Mouse (Mus musculus) MEL (cell line): ENCODE results near the gene Plxdc2. TPM values are rescaled to one million over a fixed set of nuclear protein-coding genes. Genes with fewer than 3 reads are reported as not detected.

Source experiments
- DNase-seq: peaks from one replicate; pipeline ENCODE4 v3.0.0; 2011; ENCODE audit warnings: low read depth, low spot score
- H3K27ac ChIP-seq: 2 replicates; pipeline ENCODE4 v1.5.1; 2012; ENCODE audit warnings: low read depth, mild to moderate bottlenecking, control low read depth, low read length, moderate library complexity; ENCODE audit not compliant: control insufficient read depth
- H3K27me3 ChIP-seq, 2 experiments: fragments of 150-350 bp in 1 of 2; sonication (generic) in 1 of 2; 2 replicates each; pipeline ENCODE4 v1.6.1; 2012; ENCODE audit warnings: low read length in 2 of 2, mild to moderate bottlenecking in 2 of 2, improper control_type of control experiment in 1 of 2, moderate library complexity in 1 of 2; ENCODE audit not compliant: insufficient read depth in 2 of 2, control insufficient read depth in 1 of 2
- H3K36me3 ChIP-seq, 2 experiments: 2 replicates each; pipeline ENCODE4 v1.6.1; 2012 to 2014; ENCODE audit warnings: low read length in 2 of 2, improper control_type of control experiment in 1 of 2, inconsistent platforms in 1 of 2, mild to moderate bottlenecking in 1 of 2; ENCODE audit not compliant: insufficient read depth in 2 of 2, control insufficient read depth in 1 of 2
- H3K4me1 ChIP-seq, 2 experiments: fragments of 150-350 bp in 1 of 2; sonication (generic) in 1 of 2; 2 replicates each; pipeline ENCODE4 v1.6.1; 2012; ENCODE audit warnings: low read length in 2 of 2, improper control_type of control experiment in 1 of 2, mild to moderate bottlenecking in 1 of 2; ENCODE audit not compliant: insufficient read depth in 2 of 2, control insufficient read depth in 1 of 2
- H3K4me3 ChIP-seq, 2 experiments: fragments of 150-350 bp in 1 of 2; sonication (generic) in 1 of 2; 2 replicates each; pipeline ENCODE4 v1.5.1; 2012; ENCODE audit warnings: low read depth in 2 of 2, low read length in 2 of 2, mild to moderate bottlenecking in 2 of 2, moderate library complexity in 2 of 2, control low read depth in 1 of 2, improper control_type of control experiment in 1 of 2; ENCODE audit not compliant: control insufficient read depth in 1 of 2, insufficient read depth in 1 of 2
- H3K79me2 ChIP-seq: 2 replicates; pipeline ENCODE4 v1.6.1; 2012; ENCODE audit warnings: mild to moderate bottlenecking, low read length, moderate library complexity; ENCODE audit not compliant: control insufficient read depth, poor library complexity, insufficient read depth
- H3K9ac ChIP-seq: 2 replicates; pipeline ENCODE4 v1.6.1; 2012; ENCODE audit warnings: low read depth, mild to moderate bottlenecking, control low read depth, low read length, moderate library complexity; ENCODE audit not compliant: control insufficient read depth, poor library complexity, severe bottlenecking
- H3K9me3 ChIP-seq: fragments of 150-350 bp; sonication (generic); replicated peaks from 2 replicates; pipeline ENCODE4 v1.6.1; 2012; ENCODE audit warnings: mild to moderate bottlenecking, low read length, improper control_type of control experiment, moderate library complexity; ENCODE audit not compliant: insufficient read depth
- CHD2 ChIP-seq: IDR thresholded peaks from 2 replicates; pipeline ENCODE4 v1.6.1; 2011; ENCODE audit warnings: low read length, improper control_type of control experiment
- E2F4 ChIP-seq: IDR thresholded peaks from 2 replicates; pipeline ENCODE4 v1.6.1; 2011; ENCODE audit warnings: low read depth, low read length, improper control_type of control experiment, borderline replicate concordance
- EP300 ChIP-seq, 2 experiments: IDR thresholded peaks; 2 replicates each; pipeline ENCODE4 v1.6.1; 2011; ENCODE audit warnings: improper control_type of control experiment in 2 of 2, low read length in 2 of 2, low read depth in 1 of 2, mild to moderate bottlenecking in 1 of 2
- ETS1 ChIP-seq: IDR thresholded peaks from 2 replicates; pipeline ENCODE4 v1.6.1; 2012; ENCODE audit warnings: low read depth, mild to moderate bottlenecking, inconsistent platforms, low read length, improper control_type of control experiment, moderate library complexity
- GABPA ChIP-seq: IDR thresholded peaks from 2 replicates; pipeline ENCODE4 v1.6.1; 2012; ENCODE audit warnings: low read depth, mild to moderate bottlenecking, inconsistent platforms, low read length, improper control_type of control experiment, moderate library complexity
- HCFC1 ChIP-seq: IDR thresholded peaks from 2 replicates; pipeline ENCODE4 v1.6.1; 2012; ENCODE audit warnings: low read depth, mild to moderate bottlenecking, inconsistent platforms, low read length, improper control_type of control experiment, moderate library complexity
- MAZ ChIP-seq: IDR thresholded peaks from 2 replicates; pipeline ENCODE4 v1.6.1; 2012; ENCODE audit warnings: low read depth, mild to moderate bottlenecking, inconsistent platforms, low read length, improper control_type of control experiment
- MYB ChIP-seq: IDR thresholded peaks from 2 replicates; pipeline ENCODE4 v1.6.1; 2011; ENCODE audit warnings: mild to moderate bottlenecking, low read depth, low read length, improper control_type of control experiment
- MYC ChIP-seq: IDR thresholded peaks from 2 replicates; pipeline ENCODE4 v1.6.1; 2011; ENCODE audit warnings: low read depth, mild to moderate bottlenecking, low read length, improper control_type of control experiment, moderate library complexity
- NRF1 ChIP-seq: IDR thresholded peaks from 2 replicates; pipeline ENCODE4 v1.6.1; 2014; ENCODE audit warnings: low read depth, mild to moderate bottlenecking, inconsistent platforms, low read length, improper control_type of control experiment, moderate library complexity; ENCODE audit not compliant: poor library complexity, insufficient read depth, severe bottlenecking
- POLR2AphosphoS2 ChIP-seq: IDR thresholded peaks from 2 replicates; pipeline ENCODE4 v1.6.1; 2011; ENCODE audit warnings: low read length, improper control_type of control experiment
- RCOR1 ChIP-seq: IDR thresholded peaks from 2 replicates; pipeline ENCODE4 v1.6.1; 2012; ENCODE audit warnings: low read depth, mild to moderate bottlenecking, inconsistent platforms, low read length, improper control_type of control experiment
- SIN3A ChIP-seq: IDR thresholded peaks from 2 replicates; pipeline ENCODE4 v1.6.1; 2012; ENCODE audit warnings: low read length, improper control_type of control experiment, inconsistent platforms
- SMC3 ChIP-seq: IDR thresholded peaks from 2 replicates; pipeline ENCODE4 v1.6.1; 2011; ENCODE audit warnings: low read depth, low read length, improper control_type of control experiment
- UBTF ChIP-seq: IDR thresholded peaks from 2 replicates; pipeline ENCODE4 v1.6.1; 2012; ENCODE audit warnings: low read depth, mild to moderate bottlenecking, inconsistent platforms, low read length, improper control_type of control experiment, moderate library complexity, borderline replicate concordance; ENCODE audit not compliant: insufficient read depth
- USF1 ChIP-seq: IDR thresholded peaks from 2 replicates; pipeline ENCODE4 v1.6.1; 2014; ENCODE audit warnings: low read depth, mild to moderate bottlenecking, inconsistent platforms, low read length, improper control_type of control experiment, moderate library complexity
- USF2 ChIP-seq, 2 experiments: IDR thresholded peaks; 2 replicates each; pipeline ENCODE4 v1.6.1; 2011 to 2012; ENCODE audit warnings: improper control_type of control experiment in 2 of 2, low read length in 2 of 2, borderline replicate concordance in 1 of 2, inconsistent platforms in 1 of 2, low read depth in 1 of 2, mild to moderate bottlenecking in 1 of 2; ENCODE audit not compliant: insufficient read depth in 1 of 2
- ZMIZ1 ChIP-seq: IDR thresholded peaks from 2 replicates; pipeline ENCODE4 v1.6.1; 2012; ENCODE audit warnings: low read depth, mild to moderate bottlenecking, inconsistent platforms, low read length, improper control_type of control experiment, moderate library complexity
- ZNF384 ChIP-seq: IDR thresholded peaks from 2 replicates; pipeline ENCODE4 v1.6.1; 2012; ENCODE audit warnings: low read depth, mild to moderate bottlenecking, inconsistent platforms, low read length, improper control_type of control experiment
- polyA plus RNA-seq, 2 experiments: library from polyadenylated mRNA; stranded (reverse) in 1 of 2; unstranded in 1 of 2; fragments of >175 nt in 1 of 2; fragments of >200 nt in 1 of 2; gene quantifications; 2 replicates each; pipeline versions ENCODE4 v1.2.1 to v1.2.4; 2012; ENCODE audit warnings: low replicate concordance in 2 of 2, low read depth in 1 of 2; ENCODE audit not compliant: insufficient read length in 2 of 2, insufficient read depth in 1 of 2, missing spikeins in 1 of 2
- total RNA-seq: library from RNA; depleted of rRNA; stranded (reverse); fragments of 300-350 nt; gene quantifications from 2 replicates; pipeline ENCODE4 v1.2.3, GENCODE M21; 2012

The Plxdc2 gene
- total and polyA plus RNA-seq, 3 experiments, result not detected

- H3K79me2 ChIP-seq, result no peaks in the 10 kb centered on the region
- no peaks in the 10 kb centered on the region for H3K36me3 ChIP-seq
- TF ChIP-seq CHD2 (no peak), UBTF (no peak), RCOR1 (no peak), ZMIZ1 (no peak), HCFC1 (no peak), GABPA (no peak), NRF1 (no peak), ZNF384 (no peak), MAZ (no peak), E2F4 (no peak), MYB (no peak), EP300 (IDR thresholded peaks at IDR 0.05; ENCODE audit: low read depth in 1 of 2, low read length in 2 of 2) (no peak), SMC3 (no peak)
- TF ChIP-seq, all 39 proteins: peak for 0
- Histone ChIP-seq H3K4me3 (no peak overlapping the region), H3K4me1 (no peaks in the 10 kb centered on the region), H3K9ac (no peak overlapping the region), H3K27me3 (no peaks in the 10 kb centered on the region), H3K9me3 (no peaks in the 10 kb centered on the region), H3K27ac (no peak overlapping the region)
- DNase-seq, result no peak
Measured at GRCm38 (mm10) chr2:16598231-16598630, 242.1 kb downstream of the Plxdc2 start.

GRCm38 (mm10) chr2:16604291-16604690 lies 248.2 kb downstream of the Plxdc2 start:
- no peaks in the 10 kb centered on the region for H3K36me3 ChIP-seq
- no peak for DNase-seq

More at GRCm38 (mm10) chr2:16604291-16604690, 248.2 kb downstream of the Plxdc2 start:
- TF ChIP-seq ETS1 (no peak), NRF1 (no peak), USF2 (IDR thresholded peaks at IDR 0.05; ENCODE audit: borderline replicate concordance in 1 of 2, insufficient read depth in 1 of 2, low read depth in 1 of 2, low read length in 2 of 2) (no peak), MYB (no peak), SIN3A (no peak), MYC (no peak), USF1 (no peak), ZNF384 (no peak), E2F4 (no peak), EP300 (IDR thresholded peaks at IDR 0.05; ENCODE audit: low read depth in 1 of 2, low read length in 2 of 2) (no peak), POLR2AphosphoS2 (no peak)
- no peak overlapping the region for H3K9ac ChIP-seq
- H3K27me3 ChIP-seq, result no peaks in the 10 kb centered on the region
- H3K4me1 ChIP-seq, result no peaks in the 10 kb centered on the region
- H3K4me3 ChIP-seq, result no peak overlapping the region
- no peaks in the 10 kb centered on the region for H3K9me3 ChIP-seq
- no peaks in the 10 kb centered on the region for H3K79me2 ChIP-seq
- no peak overlapping the region for H3K27ac ChIP-seq
